Mouse (Mus musculus): ENCODE results near the gene Nat8f4. TPM values are rescaled to one million over a fixed set of nuclear protein-coding genes. Genes with fewer than 3 reads are reported as not detected.

Gene Nat8f4
- 15.3 and 31.8 TPM in 2 replicates for polyA plus RNA-seq (2012; rRNA removed; ENCODE audit: low replicate concordance)

DNA sequence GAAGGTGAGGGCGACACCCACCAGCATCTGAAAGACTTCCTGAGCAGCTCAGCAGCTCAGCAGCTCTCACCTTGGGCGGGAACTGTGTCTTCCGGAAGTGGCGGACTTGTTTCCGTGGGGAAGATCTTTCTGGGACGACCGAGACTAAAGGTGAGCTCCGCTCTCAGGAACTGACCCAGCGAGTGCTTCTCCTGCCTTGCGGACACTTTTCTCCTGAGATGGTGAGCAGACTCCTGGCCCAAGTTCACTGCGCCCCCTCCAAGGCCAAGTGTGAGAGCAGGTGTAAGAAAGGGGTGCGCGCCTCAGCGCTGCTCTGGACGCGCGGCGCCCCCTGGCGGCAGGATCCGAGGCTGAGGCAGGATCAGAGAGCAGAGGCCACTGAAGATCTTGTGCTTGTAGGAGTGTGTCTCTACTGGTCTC lies at the start of gene Nat8f4:
Gene Nat8f4, minus strand, starts transcription at position 243 of the 420 bp plus-strand sequence.

GRCm38 (mm10) chr6:85915539-85916513 lies 11.1 kb upstream of the Nat8f4 start, which contains the start of gene Nat8f1:
Gene Nat8f1 (minus strand): TSS chr6:85915687.

DNA sequence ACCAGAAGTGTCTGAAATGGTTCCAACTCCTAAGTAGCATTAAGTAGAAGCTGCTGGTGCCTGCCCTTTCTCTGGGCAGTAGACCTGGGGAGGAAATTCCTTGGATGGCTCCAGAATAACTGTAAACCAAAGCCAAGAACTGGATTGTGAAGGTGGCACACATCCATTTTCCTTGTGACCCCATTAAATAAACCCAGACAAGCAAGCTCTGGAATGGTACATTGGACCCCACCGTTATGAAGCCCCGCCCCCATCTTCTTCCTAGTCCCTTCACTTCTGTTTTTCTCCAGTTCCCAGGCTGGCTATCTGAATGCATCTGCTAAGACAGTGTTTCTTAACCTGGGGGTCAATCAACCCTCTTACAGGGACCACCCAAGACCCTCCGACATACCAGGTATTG lies 6.9 kb upstream of the Nat8f4 start, which contains the start of gene Tprkb:
Gene Tprkb, plus strand, starts transcription at position 279 of the 400 bp plus-strand sequence.

GRCm38 (mm10) chr6:85869006-85869405 lies 35.7 kb downstream of the Nat8f4 start, which contains the start of gene Nat8f2:
Gene Nat8f2 (minus strand): TSS chr6:85869158.

Other genes starting within 250 kb of the Nat8f4 start
- 3.2 and 15.6 TPM in 2 replicates for gene Nat8f7, start 191.7 kb downstream of the Nat8f4 start, polyA plus RNA-seq (2012; rRNA removed; ENCODE audit: low replicate concordance)
- gene Nat8f3, start 139.1 kb downstream of the Nat8f4 start, polyA plus RNA-seq (2012; rRNA removed; ENCODE audit: low replicate concordance): 1.5 TPM in 1 of 2 replicates, not detected in the other
- gene Nat8f6, start 83.9 kb downstream of the Nat8f4 start, polyA plus RNA-seq (2012; rRNA removed; ENCODE audit: low replicate concordance): 4.2 and 4.8 TPM in 2 replicates
- gene Nat8f5, start 83.9 kb downstream of the Nat8f4 start, polyA plus RNA-seq (2012; rRNA removed; ENCODE audit: low replicate concordance): 32.9 and 38.5 TPM in 2 replicates
- 81.1 and 118 TPM in 2 replicates for gene Nat8, start 72.8 kb downstream of the Nat8f4 start, polyA plus RNA-seq (2012; rRNA removed; ENCODE audit: low replicate concordance)
- gene Nat8f2, start 35.7 kb downstream of the Nat8f4 start, polyA plus RNA-seq (2012; rRNA removed; ENCODE audit: low replicate concordance): 0.30 and 2.4 TPM in 2 replicates
- 19.4 and 21.0 TPM in 2 replicates for gene Tprkb, start 7.0 kb upstream of the Nat8f4 start, polyA plus RNA-seq (2012; rRNA removed; ENCODE audit: low replicate concordance)
- 16.7 and 24.8 TPM in 2 replicates for gene Nat8f1, start 10.8 kb upstream of the Nat8f4 start, polyA plus RNA-seq (2012; rRNA removed; ENCODE audit: low replicate concordance)
- 14.1 and 35.9 TPM in 2 replicates for gene Dusp11, start 56.8 kb upstream of the Nat8f4 start, polyA plus RNA-seq (2012; rRNA removed; ENCODE audit: low replicate concordance)
- gene Figla, start 111.3 kb upstream of the Nat8f4 start, polyA plus RNA-seq (2012; rRNA removed; ENCODE audit: low replicate concordance): not detected in 2 replicates
- gene Add2, start 123.8 kb upstream of the Nat8f4 start, polyA plus RNA-seq (2012; rRNA removed; ENCODE audit: low replicate concordance): 0.07 and 1.6 TPM in 2 replicates

Measured in duodenum, adult 2 months (tissue).